Mouse (Mus musculus) olfactory bulb, adult 2 months (tissue): ENCODE data around the gene Mapk13.

Experiments
- CTCF ChIP-seq: fragments of 200-500 bp; IDR thresholded peaks from 2 replicates; pipeline ENCODE4 v1.5.1; 2012; ENCODE audit warnings: low read depth, mild to moderate bottlenecking, low read length, moderate library complexity; ENCODE audit not compliant: insufficient read depth
- POLR2A ChIP-seq: fragments of 200-500 bp; IDR thresholded peaks from 2 replicates; pipeline ENCODE4 v1.6.1; 2012; ENCODE audit warnings: mild to moderate bottlenecking, low read depth, low read length, moderate library complexity; ENCODE audit not compliant: insufficient read depth

DNA sequence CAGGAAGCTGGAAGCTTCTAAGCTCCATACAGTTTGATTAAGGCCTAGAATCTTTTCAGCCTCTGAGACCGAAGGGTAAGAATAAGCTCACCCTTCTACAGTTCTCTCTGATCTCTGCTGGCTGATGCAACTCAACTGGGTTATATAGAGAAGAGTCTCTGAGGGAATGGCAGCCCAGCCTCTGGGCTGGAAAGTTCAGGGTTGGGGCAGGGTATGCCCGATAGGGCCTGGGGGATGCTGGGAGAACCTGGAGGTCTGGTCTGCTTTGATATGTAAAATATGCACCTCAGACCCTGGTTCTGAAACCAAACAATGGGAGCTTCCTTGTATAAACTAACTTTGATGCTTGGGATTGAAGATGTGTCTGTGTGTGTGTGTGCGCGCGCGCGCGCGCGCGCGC, 18.4 kb downstream of the Mapk13 start:
- TF ChIP-seq POLR2A (no peak), CTCF (no peak)
